Mouse (Mus musculus): ENCODE data around the gene Slc50a1.
A peak's percentile ranks its signal among the peaks of the same experiment; 100 is the strongest.

Gene Slc50a1

DNA sequence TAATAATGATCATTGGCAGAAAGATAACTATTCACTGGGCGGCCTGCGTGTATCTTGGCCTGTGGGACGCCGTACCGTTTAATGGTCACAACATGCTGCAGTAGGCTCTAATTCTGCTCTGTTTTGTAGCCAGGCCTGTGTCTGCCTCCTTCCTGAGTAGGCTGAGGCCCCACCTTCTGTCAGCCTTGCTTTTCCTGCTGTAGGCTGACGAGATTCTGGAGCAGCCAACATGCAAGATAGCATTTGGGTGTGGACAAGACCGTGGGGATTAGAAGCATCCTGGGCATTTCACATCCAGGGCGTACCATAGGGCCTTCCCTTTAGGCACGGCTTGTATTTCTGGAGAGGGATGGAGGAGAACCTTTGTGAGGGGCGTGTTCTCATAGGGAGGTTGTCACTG lies 8.0 kb downstream of the Slc50a1 start:
- DNase-seq (ENCODE audit: low read depth) = no peak

DNA sequence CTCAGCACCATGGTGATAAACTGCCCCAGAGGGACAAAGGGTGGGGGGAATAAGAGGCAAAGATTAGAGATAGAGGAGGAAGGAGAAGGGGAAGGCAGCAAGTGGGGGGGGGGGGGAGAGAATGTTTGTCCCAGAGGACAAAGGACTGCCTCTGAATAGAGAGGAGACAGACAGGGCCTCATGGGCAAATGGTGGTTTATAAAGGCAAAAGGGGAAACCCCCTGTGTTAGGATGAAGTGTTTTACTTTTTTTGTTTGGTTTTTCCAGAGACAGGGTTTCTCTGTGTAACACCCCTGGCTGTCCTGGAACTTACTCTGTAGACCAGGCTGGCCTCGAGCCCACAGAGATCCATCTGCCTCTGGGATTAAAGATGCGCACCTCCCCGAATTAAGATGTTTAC lies 10.2 kb downstream of the Slc50a1 start:
- no peak for DNase-seq (ENCODE audit: low read depth)

DNA sequence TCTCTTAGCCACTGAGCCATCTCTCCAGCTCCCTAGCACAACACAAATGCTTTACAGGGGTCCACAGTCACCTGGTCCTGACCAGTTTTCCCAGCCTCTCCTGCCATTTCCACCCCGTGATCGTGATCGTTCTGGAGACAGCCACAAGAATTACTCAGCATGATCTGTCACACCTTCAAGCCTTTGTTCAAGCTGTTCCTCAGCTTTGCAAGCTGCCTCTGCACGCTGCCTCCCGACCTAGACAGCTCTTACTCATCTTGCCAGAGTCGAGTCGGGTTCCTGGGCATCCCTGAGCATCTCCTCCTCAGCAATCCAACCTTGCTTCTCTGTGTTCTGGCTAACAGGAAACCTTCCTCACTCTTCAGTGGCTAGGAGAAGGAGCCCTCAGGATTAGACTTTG lies 11.3 kb downstream of the Slc50a1 start, which contains the start of gene Dpm3:
Gene Dpm3, plus strand, starts transcription at position 283 of the 400 bp plus-strand sequence.
- no peak for DNase-seq (ENCODE audit: low read depth)

DNA sequence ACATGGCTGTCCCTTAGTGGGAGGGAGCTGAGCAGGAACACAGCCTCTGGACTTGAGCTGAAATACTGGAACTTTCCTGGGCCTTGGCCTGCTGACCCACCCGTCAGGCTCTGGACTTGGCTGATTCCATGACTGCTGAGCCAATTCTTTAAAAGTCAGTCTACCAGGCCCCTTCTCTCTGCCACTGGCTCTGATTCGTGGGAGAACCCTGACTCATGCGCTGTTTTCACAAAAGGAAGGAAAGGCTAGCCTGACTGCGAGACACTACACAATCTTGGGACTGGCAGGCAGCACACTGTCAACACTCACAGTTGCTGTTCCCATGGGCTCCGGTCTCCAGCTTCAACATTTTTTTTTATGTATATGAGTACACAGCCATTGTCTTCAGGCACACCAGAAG lies 14.2 kb downstream of the Slc50a1 start:
- DNase-seq (ENCODE audit: low read depth) = peak; percentile 87

DNA sequence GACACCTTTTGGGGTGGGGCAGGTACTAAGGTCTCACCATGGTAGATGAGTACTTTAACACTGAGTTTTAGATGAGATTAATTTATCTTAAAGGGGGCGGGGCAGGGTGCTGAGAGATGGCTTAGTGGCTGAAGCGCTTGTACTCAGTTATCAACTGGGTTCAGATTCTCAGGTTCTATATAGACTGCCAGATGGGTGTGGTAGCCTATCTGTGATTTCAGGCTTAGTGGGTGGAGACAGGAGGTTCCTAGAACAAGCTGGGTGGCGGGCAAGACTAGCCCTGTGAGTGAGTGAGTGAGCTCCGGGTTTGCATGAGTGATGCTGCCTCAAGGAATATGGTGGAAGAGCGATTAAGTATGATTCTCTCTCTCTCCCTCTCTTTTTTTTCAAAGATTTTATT lies 15.4 kb downstream of the Slc50a1 start:
- DNase-seq (ENCODE audit: low read depth) = no peak

DNA sequence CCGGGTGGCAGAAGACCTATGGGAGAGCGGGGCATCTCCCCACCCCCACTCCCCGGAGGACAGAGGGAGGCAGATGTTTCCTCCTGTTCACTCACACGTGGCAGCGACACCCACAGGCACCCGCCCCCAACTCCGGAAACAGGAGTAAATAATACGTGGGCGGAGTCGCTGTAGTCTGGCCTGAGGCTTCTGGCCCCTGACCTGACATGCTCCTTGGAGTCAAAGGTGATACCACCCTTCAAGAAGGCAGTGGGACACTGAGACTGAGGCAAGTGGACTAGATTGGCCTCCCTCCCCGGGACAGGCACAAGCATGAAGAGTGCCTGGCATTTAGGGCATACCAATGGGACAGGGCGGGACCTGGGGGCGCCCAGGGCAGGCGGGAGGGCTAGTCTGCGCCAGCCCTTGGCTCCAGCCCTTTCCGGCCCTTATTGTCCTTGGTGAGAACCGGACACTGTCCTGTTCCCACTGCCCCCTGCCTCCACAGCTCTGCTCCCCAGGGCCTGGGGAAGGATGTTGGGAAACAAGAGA lies 18.9 kb downstream of the Slc50a1 start:
- no peak for DNase-seq (ENCODE audit: low read depth)

DNA sequence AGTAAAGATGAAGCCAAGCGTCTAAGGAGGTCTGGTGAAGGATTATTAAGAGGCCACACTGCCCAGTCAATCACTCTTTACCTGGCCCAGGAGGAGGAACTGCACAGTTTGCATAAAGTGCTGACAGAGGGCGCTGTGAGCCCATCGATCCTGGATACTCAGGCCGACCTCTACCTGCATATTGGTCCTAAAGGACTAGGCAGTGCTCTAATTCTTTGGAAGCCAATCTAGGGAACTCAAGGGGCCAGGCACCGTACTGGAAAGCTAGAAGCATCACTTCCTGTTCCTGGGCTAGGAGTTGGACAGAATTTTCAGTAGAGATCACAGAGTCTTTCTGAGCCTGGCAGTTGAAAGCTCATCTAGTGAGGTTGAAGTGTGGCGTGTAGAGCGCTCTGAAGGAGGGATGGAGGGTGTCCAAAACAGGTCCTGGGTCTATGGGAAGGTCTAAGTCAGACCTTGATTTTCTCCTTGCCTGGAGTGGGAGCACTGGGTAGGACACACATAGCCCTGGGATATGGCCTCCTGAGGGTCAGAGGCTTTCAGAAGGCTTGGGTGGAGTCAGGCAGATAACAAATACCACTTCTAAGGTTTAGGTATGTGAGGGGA lies 19.8 kb downstream of the Slc50a1 start:
- DNase-seq (ENCODE audit: low read depth) = no peak

DNA sequence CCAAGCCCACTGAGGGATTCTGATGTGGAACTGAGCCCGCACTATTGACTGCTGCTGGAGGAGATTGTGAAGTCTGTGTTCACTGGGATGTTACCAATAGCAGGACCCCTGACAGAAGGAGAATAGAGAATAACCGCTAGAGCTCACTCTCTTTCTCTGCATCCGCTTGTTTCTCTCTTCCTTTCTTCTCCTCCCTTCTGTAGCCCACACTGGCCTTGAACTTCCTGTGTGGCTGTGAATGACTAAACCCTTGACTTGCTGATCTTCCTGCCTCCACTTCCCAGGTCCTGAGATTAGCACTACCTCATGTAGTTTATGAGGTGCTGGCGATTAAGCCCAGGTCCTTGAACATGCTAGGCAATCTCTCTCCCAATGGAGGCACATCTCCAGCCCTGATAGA lies 22.9 kb downstream of the Slc50a1 start:
- no peak for DNase-seq (ENCODE audit: low read depth)

DNA sequence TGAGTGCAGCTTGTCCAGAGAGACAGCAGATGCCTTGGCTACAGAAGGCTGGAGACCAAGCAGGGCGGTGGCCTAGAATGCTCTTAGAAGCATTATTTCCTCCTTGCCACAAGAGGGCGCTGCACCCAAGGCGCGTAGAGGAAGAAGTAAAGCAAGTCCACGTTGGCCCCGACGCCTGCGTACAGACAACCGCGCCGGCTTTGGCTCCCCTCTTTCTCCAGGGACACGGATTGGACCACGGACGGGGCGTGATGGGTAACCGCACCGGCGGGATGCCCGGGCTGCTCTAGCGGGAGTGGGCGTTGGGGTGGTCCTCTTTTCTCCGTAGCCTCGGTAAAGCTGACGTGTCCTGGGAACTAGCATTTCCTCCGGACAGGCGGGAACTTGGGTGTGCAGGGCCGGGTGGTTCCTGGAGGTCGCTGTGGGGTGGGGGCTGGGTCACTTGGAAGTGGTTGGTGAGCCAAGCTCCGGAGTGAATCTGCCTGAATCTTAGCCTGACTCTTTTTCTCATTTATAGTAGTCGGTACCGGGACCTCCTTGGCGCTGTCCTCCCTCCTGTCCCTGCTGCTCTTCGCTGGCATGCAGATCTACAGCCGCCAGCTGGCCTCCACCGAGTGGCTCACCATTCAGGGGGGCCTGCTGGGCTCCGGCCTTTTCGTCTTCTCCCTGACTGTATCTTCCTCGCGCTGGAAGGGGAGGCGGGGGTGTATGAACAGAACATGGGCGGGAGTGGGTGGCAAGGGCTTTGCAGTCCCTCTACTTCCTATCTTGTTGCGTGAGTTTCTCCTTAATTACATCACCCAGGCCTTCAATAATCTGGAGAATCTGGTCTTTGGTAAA lies 23.9 kb downstream of the Slc50a1 start, which contains the start of gene Trim46:
Gene Trim46, minus strand, starts transcription at position 49 of the 840 bp plus-strand sequence.
- peak; percentile 74 for DNase-seq (ENCODE audit: low read depth)

DNA sequence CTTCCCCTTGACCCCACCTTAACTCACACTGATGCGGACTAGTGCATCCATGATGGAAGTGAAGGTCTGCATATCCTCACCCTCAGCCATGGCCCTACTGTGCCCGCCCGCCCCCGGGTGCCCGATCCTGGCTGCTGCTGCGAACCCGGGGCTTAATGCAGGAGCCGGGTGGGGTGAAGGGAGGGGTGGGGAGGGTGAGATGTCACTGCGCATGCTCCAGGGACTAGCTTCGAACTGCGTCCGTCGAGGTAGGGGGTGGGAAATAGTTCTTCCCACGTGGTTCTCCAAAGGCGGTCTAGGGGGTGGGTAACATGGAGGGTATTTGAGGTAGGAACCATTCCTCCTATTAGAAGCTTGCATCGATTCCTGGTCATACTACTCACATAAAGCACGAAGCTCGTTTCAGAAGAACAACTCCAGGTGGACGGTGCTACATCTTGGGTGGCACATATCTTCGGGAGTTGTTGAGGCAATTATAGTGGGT lies 24.6 kb downstream of the Slc50a1 start, which contains the start of gene Krtcap2:
Gene Krtcap2, plus strand, starts transcription at position 279 of the 484 bp plus-strand sequence.
- DNase-seq (ENCODE audit: low read depth) = no peak

DNA sequence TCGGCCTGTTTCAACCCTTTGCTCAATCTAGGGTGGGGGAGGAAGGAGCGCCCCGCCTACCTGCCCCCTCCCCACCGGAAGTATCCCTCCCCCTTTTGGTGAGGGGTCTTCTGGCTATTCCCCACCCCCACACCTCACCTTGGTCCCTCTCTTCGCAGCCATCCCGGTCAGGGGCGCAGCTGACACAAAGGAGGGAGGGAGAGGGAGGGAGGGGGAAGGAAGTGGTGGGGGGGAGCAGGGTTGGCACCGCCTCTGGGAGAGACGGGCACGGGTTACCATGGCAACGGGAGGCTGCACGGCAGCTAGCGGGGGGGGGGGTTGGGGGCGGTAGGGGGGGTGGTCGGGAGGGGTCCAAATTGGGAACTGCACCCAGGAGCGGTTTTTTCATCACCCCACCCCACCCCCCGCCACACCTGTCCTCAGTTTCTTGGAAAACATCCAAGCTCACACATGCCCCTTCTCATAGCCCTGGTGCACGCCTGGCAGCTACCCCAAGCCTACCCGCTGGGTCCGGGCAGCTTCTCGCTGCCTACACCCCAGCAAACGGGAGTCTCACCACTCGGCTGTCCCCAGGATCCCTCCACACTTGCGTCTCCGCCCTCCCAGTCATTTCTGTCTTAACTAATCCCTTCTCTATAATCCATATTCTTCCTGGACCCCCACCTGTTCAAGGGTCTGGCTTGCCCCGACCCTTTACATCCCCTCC lies 25.2 kb downstream of the Slc50a1 start:
- no peak for DNase-seq (ENCODE audit: low read depth)

DNA sequence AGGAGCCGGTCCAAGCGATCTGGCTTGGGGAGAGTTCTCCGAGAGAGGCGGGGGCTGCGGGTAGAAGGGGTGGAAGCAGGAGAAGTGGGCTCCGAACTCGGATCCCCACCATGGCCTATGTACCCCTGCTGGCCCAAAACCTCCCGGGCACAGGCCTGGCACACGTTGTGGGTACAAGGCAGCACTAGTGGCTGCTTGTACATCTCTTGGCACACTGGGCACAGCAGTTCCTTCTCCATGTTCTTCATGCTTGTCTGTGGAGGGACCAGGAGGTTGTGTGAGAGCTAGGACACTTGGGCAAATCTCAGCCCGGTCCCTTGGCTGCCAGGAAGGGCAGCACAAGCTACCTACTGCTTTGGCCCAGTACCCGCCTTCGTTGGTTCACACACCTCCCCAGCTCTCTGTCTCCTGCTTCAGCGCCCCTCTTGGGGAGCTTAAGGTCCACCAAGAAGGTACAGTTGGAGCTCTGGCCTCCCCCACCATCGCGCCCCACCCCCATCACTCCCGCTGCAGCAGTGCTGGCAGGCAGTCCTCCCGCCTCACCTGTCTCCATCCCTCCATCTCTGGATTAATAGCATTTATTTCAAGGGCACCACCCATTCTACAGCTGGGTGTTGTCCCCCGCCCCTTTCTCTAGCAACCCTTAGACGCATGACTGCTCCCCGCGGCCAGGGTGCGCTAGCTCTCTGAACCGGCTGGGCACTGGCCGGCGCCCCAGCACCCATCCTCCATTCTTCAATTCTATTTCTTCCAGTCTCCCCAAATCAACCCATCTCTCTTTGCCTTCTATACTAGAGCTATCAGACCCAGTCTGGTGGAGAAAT lies 26.0 kb downstream of the Slc50a1 start:
- DNase-seq (ENCODE audit: low read depth) = no peak

DNA sequence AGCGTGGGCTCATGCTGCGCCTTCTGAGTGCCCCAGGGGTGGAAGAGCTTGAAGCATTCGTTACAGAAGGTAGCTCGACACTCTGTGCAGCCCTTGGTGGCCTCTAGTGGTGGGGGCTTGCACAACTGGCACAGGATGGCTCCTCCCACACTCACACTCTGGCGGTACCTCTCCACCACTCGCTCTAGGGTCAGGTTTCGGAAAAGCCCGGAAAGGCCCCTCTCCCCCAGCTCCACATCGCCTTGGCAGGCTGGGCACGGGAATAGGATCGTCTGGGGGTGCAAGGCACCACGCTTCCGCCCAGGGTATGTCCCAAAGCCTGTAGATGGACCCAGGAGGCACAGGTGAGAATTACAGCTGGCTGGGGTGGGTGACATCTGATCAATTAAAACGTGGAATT lies 26.8 kb downstream of the Slc50a1 start:
- no peak for DNase-seq (ENCODE audit: low read depth)

DNA sequence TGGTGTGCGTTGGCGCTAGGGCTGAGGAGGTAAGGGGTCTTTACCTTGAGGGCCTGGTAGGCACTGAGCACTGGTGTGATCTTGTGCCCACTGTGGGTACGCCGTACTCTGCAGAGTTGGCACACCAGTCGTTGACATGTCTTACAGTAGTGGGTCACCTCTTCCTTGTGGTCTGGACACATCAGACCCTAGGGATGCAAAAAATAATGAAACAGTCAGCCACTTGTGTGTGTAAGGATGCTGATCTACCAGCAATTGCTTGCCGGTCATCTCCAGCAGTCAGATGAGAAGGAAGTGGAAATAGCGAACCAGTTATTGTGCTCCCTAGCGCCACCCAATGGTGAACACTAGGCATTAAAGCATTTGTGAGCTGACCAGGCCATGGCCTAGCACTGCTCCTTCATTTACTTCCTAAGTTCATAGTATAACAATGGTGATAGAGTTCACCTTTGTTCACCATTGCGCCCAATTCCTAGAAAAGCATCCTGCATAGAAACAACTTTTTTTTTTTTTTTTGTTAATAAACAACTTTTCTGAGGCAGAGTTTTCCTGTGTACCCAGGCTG lies 28.0 kb downstream of the Slc50a1 start:
- DNase-seq (ENCODE audit: low read depth) = no peak

DNA sequence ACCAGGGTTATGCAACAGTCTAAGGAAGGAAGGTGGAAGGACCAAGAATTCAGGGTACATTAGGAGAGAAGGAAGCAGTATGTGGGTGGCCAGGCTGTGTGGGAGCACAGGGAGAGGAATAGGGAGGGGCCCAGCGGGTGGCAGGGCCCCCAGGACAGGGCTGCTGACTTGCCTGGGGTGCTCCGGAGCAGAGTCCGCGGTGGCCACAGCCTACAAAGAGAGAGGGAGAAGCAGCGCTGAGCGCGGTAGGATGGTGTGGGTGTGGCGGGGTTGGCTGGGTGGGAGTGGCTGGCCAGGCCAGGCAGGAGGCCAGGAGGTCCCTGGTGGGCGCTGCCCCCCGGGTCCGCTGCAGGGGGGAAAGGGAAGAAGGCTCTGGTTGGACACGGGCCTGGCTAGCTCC lies 31.9 kb downstream of the Slc50a1 start:
- no peak for DNase-seq (ENCODE audit: low read depth)

DNA sequence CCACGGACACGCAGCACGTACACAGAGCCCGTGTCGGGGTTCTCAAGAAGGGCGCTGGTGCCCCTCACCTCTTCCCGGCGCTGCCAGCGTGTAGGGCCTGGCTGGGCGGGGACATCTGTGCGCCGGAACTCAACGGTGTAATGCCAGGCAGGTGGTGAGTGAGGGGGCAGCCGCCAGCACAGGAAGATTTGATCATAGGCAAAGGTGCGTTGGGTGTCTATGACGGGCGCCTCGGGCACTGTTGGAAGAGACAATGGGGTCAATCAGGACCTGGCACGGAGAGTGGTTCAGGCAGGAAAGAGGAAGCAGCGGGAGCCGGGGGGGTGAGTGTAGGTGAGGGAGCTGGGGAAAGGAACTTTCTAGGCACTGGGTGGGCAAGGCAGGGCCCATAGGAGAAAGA lies 32.7 kb downstream of the Slc50a1 start:
- no peak for DNase-seq (ENCODE audit: low read depth)

DNA sequence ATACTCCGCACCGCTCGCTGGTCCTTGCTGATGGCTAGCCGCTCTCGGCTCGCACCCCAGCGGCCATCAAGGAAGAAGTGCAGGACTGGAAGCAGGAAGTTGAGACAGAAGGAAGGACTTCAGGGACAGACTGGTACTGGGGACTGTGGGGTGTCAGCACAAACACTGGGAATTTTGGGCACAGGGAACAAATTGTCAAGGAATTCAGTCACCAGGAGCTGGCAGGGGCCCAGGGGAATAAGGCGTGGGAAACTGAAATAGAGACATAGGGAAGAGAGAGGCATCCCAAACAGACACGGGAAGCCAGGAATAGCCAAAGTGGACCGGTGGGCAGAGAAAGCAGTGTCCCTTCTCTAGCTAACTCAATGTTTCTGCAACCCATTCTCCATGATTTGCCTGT lies 33.9 kb downstream of the Slc50a1 start:
- DNase-seq (ENCODE audit: low read depth) = no peak

DNA sequence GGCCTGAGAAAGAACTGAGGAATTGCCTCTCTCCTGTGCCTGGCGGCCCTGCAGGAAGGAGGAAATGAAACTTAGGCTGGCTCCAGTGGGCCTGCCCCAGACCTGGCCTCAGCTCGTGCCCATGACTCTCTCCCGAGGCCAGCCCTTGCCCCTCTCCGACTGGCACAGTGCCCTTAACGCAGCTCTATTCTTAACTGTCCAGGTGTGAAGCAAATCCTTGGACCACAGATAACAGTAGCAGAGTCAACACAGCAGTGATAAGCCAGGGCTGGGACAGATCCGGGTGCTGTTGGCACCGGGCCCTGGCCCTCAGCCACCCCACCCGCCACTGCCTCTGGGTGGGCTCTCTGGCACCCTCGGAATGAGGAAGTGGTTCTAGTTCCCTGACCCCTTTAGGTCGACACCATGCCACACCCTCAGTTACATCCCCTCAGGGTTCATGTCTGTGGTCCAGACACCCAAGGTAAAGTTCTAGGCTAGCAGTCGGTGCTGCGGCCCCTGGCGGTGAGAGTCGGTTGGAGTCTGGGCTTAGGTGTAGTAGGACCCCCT lies 36.7 kb downstream of the Slc50a1 start:
- no peak for DNase-seq (ENCODE audit: low read depth)

DNA sequence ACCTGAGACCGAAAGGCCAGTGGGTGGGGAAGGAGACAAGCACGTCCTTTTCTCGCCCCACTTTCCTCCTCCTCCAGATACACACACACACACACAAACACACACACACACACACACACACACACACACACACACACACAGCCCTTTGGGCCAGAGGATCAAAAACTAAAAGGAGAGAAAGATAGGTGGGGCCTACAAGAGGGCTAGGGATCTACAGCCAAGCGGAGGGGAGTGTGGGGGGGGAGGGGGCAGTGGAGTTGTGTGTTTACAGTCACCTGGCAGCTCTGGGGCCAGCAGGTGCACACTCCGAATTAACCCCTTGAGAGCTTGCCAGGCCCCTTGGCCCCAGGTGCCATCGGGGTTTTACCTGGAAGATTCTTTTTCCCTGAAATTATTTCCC lies 37.8 kb downstream of the Slc50a1 start:
- DNase-seq (ENCODE audit: low read depth) = no peak

DNA sequence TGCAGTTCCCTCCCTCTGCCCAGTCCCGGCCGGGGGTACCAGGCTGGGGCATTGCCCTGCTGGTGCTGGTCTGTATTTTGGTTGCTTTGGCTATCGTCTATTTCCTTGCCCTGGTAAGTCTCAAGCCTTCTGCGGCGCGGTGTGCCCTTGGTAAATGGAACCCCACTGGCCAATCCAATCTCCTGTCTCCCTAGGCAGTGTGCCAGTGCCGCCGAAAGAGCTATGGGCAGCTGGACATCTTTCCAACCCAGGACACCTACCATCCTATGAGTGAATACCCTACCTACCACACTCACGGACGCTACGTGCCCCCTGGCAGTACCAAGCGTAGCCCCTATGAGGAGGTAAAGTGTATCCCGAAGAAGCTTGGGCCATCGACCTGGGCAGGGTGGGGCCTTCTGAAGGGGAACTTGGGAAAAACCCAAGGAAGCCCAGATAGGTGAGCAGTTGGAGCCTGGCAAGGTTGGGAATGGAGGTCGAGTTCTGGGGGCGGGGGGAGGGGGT lies 38.5 kb downstream of the Slc50a1 start:
- DNase-seq (ENCODE audit: low read depth) = no peak

DNA sequence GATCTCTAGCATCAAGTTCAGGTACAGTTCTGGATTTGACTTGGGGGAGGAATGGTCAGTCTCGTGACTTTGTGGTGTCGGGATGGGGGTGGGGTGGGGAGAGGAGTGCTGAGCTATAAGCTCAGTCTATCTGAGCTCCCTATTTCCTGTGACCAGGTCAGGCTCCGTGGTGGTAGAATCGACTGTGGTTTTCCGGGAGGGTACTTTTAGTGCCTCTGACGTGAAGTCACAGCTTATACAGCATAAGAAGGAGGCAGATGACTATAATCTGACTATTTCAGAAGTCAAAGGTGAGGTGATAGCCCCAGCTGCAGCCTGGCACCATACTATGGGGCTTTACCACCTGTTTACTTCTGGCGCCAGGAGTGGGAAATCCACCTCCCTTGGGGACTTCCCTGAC lies 39.0 kb downstream of the Slc50a1 start:
- no peak for DNase-seq (ENCODE audit: low read depth)

Data from fibroblast of lung, adult 2 months (primary cell).